Mouse (Mus musculus) embryonic facial prominence, embryonic 13.5 days (tissue): ENCODE data around the gene Hdhd3. TPM values are rescaled to one million over a fixed set of nuclear protein-coding genes. Genes with fewer than 3 reads are reported as not detected.
"Not testable (repeated sequence)": the region's sequence is repeated elsewhere in the genome, so short reads cannot be mapped to it uniquely, and the experiment has no call there.

ENCODE experiments used
- ATAC-seq: fragments of 200-750 bp; cut with Nextera tagmentation; 2 replicates; pipeline ENCODE4 v1.8.0; 2017; ENCODE audit warnings: low read depth; ENCODE audit not compliant: insufficient number of reproducible peaks, insufficient read depth, low FRiP score, low TSS enrichment
- H3K27ac ChIP-seq: fragments of 300-500 bp; sonication (generic); 2 replicates; pipeline ENCODE4 v1.5.1; 2015; ENCODE audit warnings: moderate library complexity, mild to moderate bottlenecking, inconsistent platforms
- H3K27me3 ChIP-seq: fragments of 300-500 bp; sonication (generic); 2 replicates; pipeline ENCODE4 v1.6.1; 2015; ENCODE audit warnings: mild to moderate bottlenecking, inconsistent platforms
- H3K36me3 ChIP-seq: fragments of 300-500 bp; sonication (generic); 2 replicates; pipeline ENCODE4 v1.6.1; 2015; ENCODE audit warnings: mild to moderate bottlenecking, inconsistent platforms
- H3K4me1 ChIP-seq: fragments of 300-500 bp; sonication (generic); 2 replicates; pipeline ENCODE4 v1.6.1; 2015; ENCODE audit warnings: inconsistent platforms
- H3K4me2 ChIP-seq: fragments of 300-500 bp; sonication (generic); 2 replicates; pipeline ENCODE4 v1.6.1; 2015; ENCODE audit warnings: moderate library complexity, mild to moderate bottlenecking, inconsistent platforms
- H3K4me3 ChIP-seq: fragments of 300-500 bp; sonication (generic); 2 replicates; pipeline ENCODE4 v1.5.1; 2015; ENCODE audit warnings: mild to moderate bottlenecking, inconsistent platforms
- H3K9ac ChIP-seq: fragments of 300-500 bp; sonication (generic); 2 replicates; pipeline ENCODE4 v1.6.1; 2015; ENCODE audit warnings: mild to moderate bottlenecking, inconsistent platforms
- H3K9me3 ChIP-seq: fragments of 300-500 bp; sonication (generic); 2 replicates; pipeline ENCODE4 v1.6.1; 2016; ENCODE audit warnings: inconsistent platforms
- WGBS: fragments of 180-500 bp; shearing (Covaris S2); methylation state at CpG from one replicate; pipeline ENCODE4 v1.1.7; 2015; ENCODE audit warnings: mixed read lengths; 5-methylcytosine and 5-hydroxymethylcytosine counted together
- polyA plus RNA-seq: library from polyadenylated mRNA; unstranded; fragments of >200 nt; fragmentation: Nextera tagmentation; extraction: Ambion mirVana; gene quantifications from 2 replicates; pipeline ENCODE4 v1.2.1, GENCODE M21; 2015

Gene Hdhd3
- polyA plus RNA-seq, 1 experiment from 2014 or later = 11.7 TPM

GRCm38 (mm10) chr4:62486162-62486696 is 17.0 kb downstream of the Hdhd3 start:
- H3K27ac ChIP-seq = no peak overlapping the region
- 86% methylated on average over 15 of the region's 15 CpGs for WGBS
- peaks cover 4% of the 10 kb centered on the region for H3K27me3 ChIP-seq
- H3K9ac ChIP-seq = no peak overlapping the region
- H3K4me1 ChIP-seq = no peaks in the 10 kb centered on the region
- no peak for ATAC-seq
- H3K4me2 ChIP-seq = no peak overlapping the region
- H3K4me3 ChIP-seq = no peak overlapping the region
- no peaks in the 10 kb centered on the region for H3K9me3 ChIP-seq
- H3K36me3 ChIP-seq = no peaks in the 10 kb centered on the region

- ATAC-seq = no peak
- Histone ChIP-seq H3K27ac (no peak overlapping the region), H3K4me3 (no peak overlapping the region), H3K9me3 (no peaks in the 10 kb centered on the region), H3K27me3 (peaks cover 10% of the 10 kb centered on the region), H3K4me1 (peaks cover 3% of the 10 kb centered on the region; the same call in 1 of the 2 replicates), H3K9ac (no peak overlapping the region), H3K4me2 (no peak overlapping the region), H3K36me3 (no peaks in the 10 kb centered on the region)
- 85% methylated on average over 8 of the region's 8 CpGs for WGBS
These were observed 17.7 kb downstream of the Hdhd3 start for GRCm38 (mm10) chr4:62485450-62486161.

GRCm38 (mm10) chr4:62484928-62485327 is 18.3 kb downstream of the Hdhd3 start:
- Histone ChIP-seq H3K4me2 (no peak overlapping the region), H3K9me3 (no peaks in the 10 kb centered on the region), H3K4me3 (no peak overlapping the region), H3K9ac (no peak overlapping the region), H3K27me3 (peaks cover 15% of the 10 kb centered on the region), H3K4me1 (peaks cover 7% of the 10 kb centered on the region), H3K27ac (no peak overlapping the region), H3K36me3 (no peaks in the 10 kb centered on the region)
- ATAC-seq = no peak
- 82% methylated on average over 3 of the region's 3 CpGs for WGBS

GRCm38 (mm10) chr4:62480709-62481605 is 22.3 kb downstream of the Hdhd3 start:
- WGBS = 35% methylated on average over 10 of the region's 10 CpGs
- no peaks in the 10 kb centered on the region for H3K9me3 ChIP-seq

GRCm38 (mm10) chr4:62479937-62480708 is 23.1 kb downstream of the Hdhd3 start, which contains the start of gene Bspry:
Gene Bspry (plus strand): TSS chr4:62480053.
- Histone ChIP-seq H3K4me3 (peak within 1 kb of the TSS; percentile 49), H3K9ac (no peak within 1 kb of the TSS), H3K9me3 (no peaks in the 10 kb centered on the region), H3K4me2 (peak within 1 kb of the TSS; percentile 86), H3K27me3 (peaks cover 32% of the 10 kb centered on the region), H3K4me1 (peaks cover 15% of the 10 kb centered on the region), H3K36me3 (no peaks in the 10 kb centered on the region), H3K27ac (no peak within 1 kb of the TSS)
- peak; percentile 77 for ATAC-seq
- 2% methylated on average over 71 of the region's 71 CpGs for WGBS

More at GRCm38 (mm10) chr4:62480709-62481605, 22.3 kb downstream of the Hdhd3 start:
- Histone ChIP-seq H3K4me3 (peak overlapping the region; percentile 49; the same call in 1 of the 2 replicates), H3K4me1 (peaks cover 15% of the 10 kb centered on the region), H3K27ac (no peak overlapping the region), H3K36me3 (no peaks in the 10 kb centered on the region), H3K4me2 (peak overlapping the region; percentile 86), H3K27me3 (peaks cover 32% of the 10 kb centered on the region), H3K9ac (no peak overlapping the region)
- no peak for ATAC-seq

GRCm38 (mm10) chr4:62479593-62479936 is 23.7 kb downstream of the Hdhd3 start:
- not testable (repeated sequence) for H3K36me3 ChIP-seq, H3K27ac ChIP-seq, H3K9ac ChIP-seq, ATAC-seq, H3K9me3 ChIP-seq
- Histone ChIP-seq H3K4me1 (peaks cover 15% of the 10 kb centered on the region), H3K27me3 (peaks cover 32% of the 10 kb centered on the region), H3K4me3 (peak overlapping the region; percentile 49), H3K4me2 (peak overlapping the region; percentile 86)
- 12% methylated on average over 11 of the region's 11 CpGs for WGBS

- H3K4me1 ChIP-seq = peaks cover 15% of the 10 kb centered on the region
- H3K9me3 ChIP-seq = no peaks in the 10 kb centered on the region
- no peak overlapping the region for H3K9ac ChIP-seq
- 64% methylated on average over 6 of the region's 6 CpGs for WGBS
- peaks cover 32% of the 10 kb centered on the region for H3K27me3 ChIP-seq
- H3K36me3 ChIP-seq = no peaks in the 10 kb centered on the region
- ATAC-seq = no peak
- no peak overlapping the region for H3K27ac ChIP-seq
- no peak overlapping the region for H3K4me3 ChIP-seq
- H3K4me2 ChIP-seq = no peak overlapping the region
These were observed 25.6 kb downstream of the Hdhd3 start for GRCm38 (mm10) chr4:62477542-62478244.

- WGBS = 90% methylated on average over 6 of the region's 6 CpGs
- H3K36me3 ChIP-seq = no peaks in the 10 kb centered on the region
These were observed 27.5 kb downstream of the Hdhd3 start for GRCm38 (mm10) chr4:62475793-62476192.

GRCm38 (mm10) chr4:62475131-62475530 is 28.1 kb downstream of the Hdhd3 start:
- WGBS = 78% methylated on average over 2 of the region's 2 CpGs
- Histone ChIP-seq H3K9ac (no peak overlapping the region), H3K27me3 (peaks cover 19% of the 10 kb centered on the region), H3K4me2 (no peak overlapping the region), H3K4me3 (no peak overlapping the region), H3K27ac (no peak overlapping the region), H3K9me3 (no peaks in the 10 kb centered on the region), H3K4me1 (peaks cover 10% of the 10 kb centered on the region), H3K36me3 (no peaks in the 10 kb centered on the region)
- no peak for ATAC-seq

More at GRCm38 (mm10) chr4:62475793-62476192, 27.5 kb downstream of the Hdhd3 start:
- H3K4me1 ChIP-seq = peaks cover 14% of the 10 kb centered on the region
- H3K27ac ChIP-seq = no peak overlapping the region
- no peak for ATAC-seq
- H3K9me3 ChIP-seq = no peaks in the 10 kb centered on the region
- H3K4me3 ChIP-seq = no peak overlapping the region
- H3K27me3 ChIP-seq = peaks cover 24% of the 10 kb centered on the region
- no peak overlapping the region for H3K4me2 ChIP-seq
- no peak overlapping the region for H3K9ac ChIP-seq

- ATAC-seq = no peak
- H3K4me1 ChIP-seq = no peaks in the 10 kb centered on the region
- no peak overlapping the region for H3K4me3 ChIP-seq
- no peaks in the 10 kb centered on the region for H3K9me3 ChIP-seq
- no peak overlapping the region for H3K27ac ChIP-seq
- H3K36me3 ChIP-seq = no peaks in the 10 kb centered on the region
- 95% methylated on average over 2 of the region's 2 CpGs for WGBS
- no peak overlapping the region for H3K9ac ChIP-seq
- H3K27me3 ChIP-seq = no peaks in the 10 kb centered on the region
- no peak overlapping the region for H3K4me2 ChIP-seq
These were observed 31.2 kb downstream of the Hdhd3 start for GRCm38 (mm10) chr4:62472071-62472470.
